Mouse (Mus musculus) left cerebral cortex, postnatal 36 days (tissue): ENCODE results near the gene Dnttip2. TPM values are rescaled to one million over a fixed set of nuclear protein-coding genes. Genes with fewer than 3 reads are reported as not detected.
A peak's percentile ranks its signal among the peaks of the same experiment; 100 is the strongest.
"Not testable (repeated sequence)": the region's sequence is repeated elsewhere in the genome, so short reads cannot be mapped to it uniquely, and the experiment has no call there.

Source experiments
- DNase-seq, 2 experiments: peaks; one replicate each; pipeline ENCODE4 v3.0.0; 2021 to 2022; ENCODE audit warnings: low spot score in 2 of 2, mixed read lengths in 1 of 2
- intact Hi-C: fragments of 180-260 bp; cut with DNase I; formaldehyde crosslinking; loops from one replicate; pipeline ENCODE4 v1.15.1; 2025
- total RNA-seq, 2 experiments: library from RNA; stranded (reverse); gene quantifications; 2 replicates each; pipeline ENCODE4 v1.2.3; 2021

Gene Dnttip2
- total RNA-seq, 2 experiments from 2014 or later: 22.9 to 28.7 TPM

- intact Hi-C loops: no loop called here
- DNase-seq: no peak
These were observed 13.0 kb downstream of the Dnttip2 start for GRCm38 (mm10) chr3:122287195-122287594.

- no peak for DNase-seq
- intact Hi-C loops: no loop called here
These were observed 14.5 kb downstream of the Dnttip2 start for GRCm38 (mm10) chr3:122288613-122289195.

- intact Hi-C loops, DNase-seq: not testable (repeated sequence)
These were observed 15.2 kb downstream of the Dnttip2 start for GRCm38 (mm10) chr3:122289344-122289743.

- intact Hi-C loops: loop anchor here (5.0 to 10.0 kb wide), 2 partner anchors 406 to 1097 kb away; partner anchors contain the start of gene Mettl14
- DNase-seq: no peak
These were observed 16.5 kb downstream of the Dnttip2 start for GRCm38 (mm10) chr3:122290696-122291095.

- intact Hi-C loops: loop anchor here (5.0 to 10.0 kb wide), 2 partner anchors 407 to 1095 kb away; partner anchors contain the start of gene Mettl14
- no peak for DNase-seq
These were observed 17.6 kb downstream of the Dnttip2 start for GRCm38 (mm10) chr3:122291828-122292227.

GRCm38 (mm10) chr3:122292300-122293222 lies 18.4 kb downstream of the Dnttip2 start:
- peak; percentile 87 to 92 for DNase-seq
- intact Hi-C loops: loop anchor here (5.0 to 10.0 kb wide), 2 partner anchors 408 to 1095 kb away; partner anchors contain the start of gene Mettl14

GRCm38 (mm10) chr3:122293223-122293953 lies 19.2 kb downstream of the Dnttip2 start:
- intact Hi-C loops: loop anchor here (5.0 to 10.0 kb wide), 2 partner anchors 409 to 1094 kb away; partner anchors contain the start of gene Mettl14
- peak in 1 of 2 experiments; percentile 83 for DNase-seq

GRCm38 (mm10) chr3:122293954-122294850 lies 20.0 kb downstream of the Dnttip2 start, which contains the start of gene Bcar3:
Bcar3 (plus strand) TSS chr3:122294136.
- intact Hi-C loops: loop anchor here (2.0 to 10.0 kb wide), 3 partner anchors 325 to 1093 kb away; partner anchors contain the start of genes Fnbp1l and Mettl14

GRCm38 (mm10) chr3:122295511-122295910 lies 21.3 kb downstream of the Dnttip2 start:
- intact Hi-C loops: loop anchor here (2.0 to 10.0 kb wide), 2 partner anchors 323 to 411 kb away; partner anchors contain the start of gene Fnbp1l

More at GRCm38 (mm10) chr3:122293954-122294850, 20.0 kb downstream of the Dnttip2 start, which contains the start of gene Bcar3:
- DNase-seq: peak; percentile 90 to 92

GRCm38 (mm10) chr3:122296979-122297378 lies 22.8 kb downstream of the Dnttip2 start:
- DNase-seq: no peak
- intact Hi-C loops: loop anchor here (10.0 kb wide), 1 partner anchor 412 kb away; no protein-coding TSS in a partner anchor

More at GRCm38 (mm10) chr3:122295511-122295910, 21.3 kb downstream of the Dnttip2 start:
- DNase-seq: peak; percentile 49 to 55

GRCm38 (mm10) chr3:122300983-122301919 lies 27.1 kb downstream of the Dnttip2 start:
- DNase-seq: peak; percentile 64 to 71
- intact Hi-C loops: no loop called here

- intact Hi-C loops: no loop called here
- no peak for DNase-seq
These were observed 30.4 kb downstream of the Dnttip2 start for GRCm38 (mm10) chr3:122304560-122304959.

GRCm38 (mm10) chr3:122307894-122308671 lies 33.9 kb downstream of the Dnttip2 start:
- intact Hi-C loops: no loop called here
- DNase-seq: no peak

- intact Hi-C loops: no loop called here
These were observed 34.8 kb downstream of the Dnttip2 start for GRCm38 (mm10) chr3:122308981-122309380.

GRCm38 (mm10) chr3:122312078-122312477 lies 37.9 kb downstream of the Dnttip2 start:
- DNase-seq: peak; percentile 67 to 81
- intact Hi-C loops: loop anchor here (1.0 to 2.0 kb wide), 2 partner anchors 154 to 327 kb away; no protein-coding TSS in a partner anchor

More at GRCm38 (mm10) chr3:122308981-122309380, 34.8 kb downstream of the Dnttip2 start:
- DNase-seq: no peak
